Mouse (Mus musculus) heart, embryonic 12.5 days (tissue): ENCODE results near the gene Mrps18a. TPM values are rescaled to one million over a fixed set of nuclear protein-coding genes. Genes with fewer than 3 reads are reported as not detected.

ENCODE experiments used
- ATAC-seq: fragments of 200-750 bp; cut with Nextera tagmentation; 2 replicates; pipeline ENCODE4 v1.8.0; 2017; ENCODE audit warnings: moderate TSS enrichment, moderate library complexity; ENCODE audit not compliant: insufficient number of reproducible peaks, low FRiP score
- H3K27ac ChIP-seq: fragments of 300-500 bp; sonication (generic); 2 replicates; pipeline ENCODE4 v1.5.1; 2016; ENCODE audit warnings: mild to moderate bottlenecking, moderate library complexity; ENCODE audit not compliant: poor library complexity, severe bottlenecking
- H3K27me3 ChIP-seq: fragments of 300-500 bp; sonication (generic); replicated peaks from 2 replicates; pipeline ENCODE4 v1.6.1; 2016; ENCODE audit warnings: mild to moderate bottlenecking, moderate library complexity
- H3K36me3 ChIP-seq: fragments of 300-500 bp; sonication (generic); 2 replicates; pipeline ENCODE4 v1.6.1; 2016; ENCODE audit warnings: mild to moderate bottlenecking, moderate library complexity
- H3K4me1 ChIP-seq: fragments of 300-500 bp; sonication (generic); replicated peaks from 2 replicates; pipeline ENCODE4 v1.6.1; 2016; ENCODE audit warnings: mild to moderate bottlenecking
- H3K4me2 ChIP-seq: fragments of 300-500 bp; sonication (generic); 2 replicates; pipeline ENCODE4 v1.6.1; 2016; ENCODE audit warnings: mild to moderate bottlenecking, moderate library complexity
- H3K4me3 ChIP-seq: fragments of 300-500 bp; sonication (generic); 2 replicates; pipeline ENCODE4 v1.5.1; 2016; ENCODE audit warnings: mild to moderate bottlenecking
- H3K9ac ChIP-seq: fragments of 300-500 bp; sonication (generic); 2 replicates; pipeline ENCODE4 v1.6.1; 2016; ENCODE audit warnings: mild to moderate bottlenecking, moderate library complexity
- H3K9me3 ChIP-seq: fragments of 300-500 bp; sonication (generic); replicated peaks from 2 replicates; pipeline ENCODE4 v1.6.1; 2016; ENCODE audit warnings: mild to moderate bottlenecking, moderate library complexity
- WGBS: fragments of 180-500 bp; shearing (Covaris S2); methylation state at CpG from one replicate; pipeline ENCODE4 v1.1.7; 2016; 5-methylcytosine and 5-hydroxymethylcytosine counted together
- polyA plus RNA-seq: library from polyadenylated mRNA; unstranded; fragments of >200 nt; fragmentation: Nextera tagmentation; extraction: Ambion mirVana; gene quantifications from 2 replicates; pipeline ENCODE4 v1.2.1, GENCODE M21; 2016

The Mrps18a gene
- polyA plus RNA-seq, 1 experiment from 2014 or later, result 125 TPM

GRCm38 (mm10) chr17:46143578-46144423 lies 33.0 kb downstream of the Mrps18a start, which contains the start of gene Rsph9:
Gene Rsph9, minus strand, starts transcription at chr17:46144216.
- Histone ChIP-seq H3K4me1 (peaks cover 16% of the 10 kb centered on the region), H3K9ac (peak within 1 kb of the TSS; percentile 60), H3K4me3 (peak within 1 kb of the TSS; percentile 51), H3K9me3 (no peaks in the 10 kb centered on the region), H3K4me2 (peak within 1 kb of the TSS; percentile 86), H3K36me3 (peaks cover 32% of the 10 kb centered on the region), H3K27me3 (no peaks in the 10 kb centered on the region), H3K27ac (peak within 1 kb of the TSS; percentile 6; the same call in 1 of the 2 replicates)
- peak; percentile 94 for ATAC-seq
- WGBS, result 8% methylated on average over 37 of the region's 37 CpGs

- H3K27me3 ChIP-seq, result no peaks in the 10 kb centered on the region
- peak within 1 kb of the TSS; percentile 81 for H3K9ac ChIP-seq
- WGBS, result 2% methylated on average over 33 of the region's 33 CpGs
- peak within 1 kb of the TSS; percentile 65 for H3K4me3 ChIP-seq
- peaks cover 16% of the 10 kb centered on the region for H3K4me1 ChIP-seq
- H3K27ac ChIP-seq, result peak within 1 kb of the TSS; percentile 61
- H3K36me3 ChIP-seq, result peaks cover 20% of the 10 kb centered on the region
- peak within 1 kb of the TSS; percentile 93 for H3K4me2 ChIP-seq
- H3K9me3 ChIP-seq, result no peaks in the 10 kb centered on the region
- ATAC-seq, result peak; percentile 93
Observed at GRCm38 (mm10) chr17:46152847-46153782, 42.3 kb downstream of the Mrps18a start, which contains the start of gene Mad2l1bp. Gene Mad2l1bp, minus strand, starts transcription at chr17:46153553.

GRCm38 (mm10) chr17:46154336-46154735 lies 43.5 kb downstream of the Mrps18a start:
- Histone ChIP-seq H3K4me3 (no peak overlapping the region), H3K4me2 (no peak overlapping the region), H3K27ac (no peak overlapping the region), H3K27me3 (no peaks in the 10 kb centered on the region), H3K9me3 (no peaks in the 10 kb centered on the region), H3K36me3 (peaks cover 9% of the 10 kb centered on the region), H3K4me1 (peaks cover 18% of the 10 kb centered on the region), H3K9ac (no peak overlapping the region)
- WGBS, result 94% methylated on average over 3 of the region's 3 CpGs
- no peak for ATAC-seq

DNA sequence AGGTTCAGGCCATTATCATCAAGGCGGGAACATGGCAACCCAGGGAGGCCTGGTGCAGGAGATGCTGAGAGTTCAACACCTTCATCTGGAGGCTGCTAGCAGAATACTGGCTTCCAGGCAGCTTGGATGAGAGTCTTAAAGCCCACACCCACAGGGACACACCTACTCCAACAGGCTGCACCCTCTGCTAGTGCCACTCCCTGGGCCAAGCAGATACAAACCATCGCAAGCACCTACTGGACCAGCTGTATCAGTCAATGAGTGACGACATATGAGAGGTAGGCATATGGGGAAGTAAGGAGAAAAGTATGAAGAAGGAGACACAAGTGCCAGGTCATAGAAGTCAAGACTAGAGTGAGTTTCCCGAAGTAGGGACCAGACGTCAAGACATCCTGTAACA lies 45.9 kb downstream of the Mrps18a start:
- H3K4me3 ChIP-seq, result no peak overlapping the region
- 80% methylated on average over 5 of the region's 5 CpGs for WGBS
- H3K4me1 ChIP-seq, result peaks cover 19% of the 10 kb centered on the region
- no peak overlapping the region for H3K27ac ChIP-seq
- no peaks in the 10 kb centered on the region for H3K27me3 ChIP-seq
- no peaks in the 10 kb centered on the region for H3K9me3 ChIP-seq
- peaks cover 2% of the 10 kb centered on the region; the same call in 1 of the 2 replicates for H3K36me3 ChIP-seq
- H3K4me2 ChIP-seq, result no peak overlapping the region
- ATAC-seq, result no peak
- H3K9ac ChIP-seq, result no peak overlapping the region

GRCm38 (mm10) chr17:46157131-46157530 lies 46.3 kb downstream of the Mrps18a start:
- Histone ChIP-seq H3K9ac (no peak overlapping the region), H3K27me3 (no peaks in the 10 kb centered on the region), H3K4me1 (peaks cover 22% of the 10 kb centered on the region), H3K4me3 (no peak overlapping the region), H3K4me2 (no peak overlapping the region), H3K9me3 (no peaks in the 10 kb centered on the region), H3K36me3 (no peaks in the 10 kb centered on the region), H3K27ac (no peak overlapping the region)
- no peak for ATAC-seq
- 88% methylated on average over 8 of the region's 8 CpGs for WGBS

- peak overlapping the region; percentile 98 for H3K27ac ChIP-seq
- peaks cover 10% of the 10 kb centered on the region for H3K36me3 ChIP-seq
- 22% methylated on average over 2 of the region's 2 CpGs for WGBS
- peaks cover 28% of the 10 kb centered on the region for H3K4me1 ChIP-seq
- H3K4me3 ChIP-seq, result peak overlapping the region; percentile 74
- H3K9me3 ChIP-seq, result no peaks in the 10 kb centered on the region
- no peak for ATAC-seq
- peak overlapping the region; percentile 74 for H3K4me2 ChIP-seq
- no peaks in the 10 kb centered on the region for H3K27me3 ChIP-seq
- peak overlapping the region; percentile 73; the same call in 1 of the 2 replicates for H3K9ac ChIP-seq
Observed at GRCm38 (mm10) chr17:46159236-46159635, 48.5 kb downstream of the Mrps18a start.

DNA sequence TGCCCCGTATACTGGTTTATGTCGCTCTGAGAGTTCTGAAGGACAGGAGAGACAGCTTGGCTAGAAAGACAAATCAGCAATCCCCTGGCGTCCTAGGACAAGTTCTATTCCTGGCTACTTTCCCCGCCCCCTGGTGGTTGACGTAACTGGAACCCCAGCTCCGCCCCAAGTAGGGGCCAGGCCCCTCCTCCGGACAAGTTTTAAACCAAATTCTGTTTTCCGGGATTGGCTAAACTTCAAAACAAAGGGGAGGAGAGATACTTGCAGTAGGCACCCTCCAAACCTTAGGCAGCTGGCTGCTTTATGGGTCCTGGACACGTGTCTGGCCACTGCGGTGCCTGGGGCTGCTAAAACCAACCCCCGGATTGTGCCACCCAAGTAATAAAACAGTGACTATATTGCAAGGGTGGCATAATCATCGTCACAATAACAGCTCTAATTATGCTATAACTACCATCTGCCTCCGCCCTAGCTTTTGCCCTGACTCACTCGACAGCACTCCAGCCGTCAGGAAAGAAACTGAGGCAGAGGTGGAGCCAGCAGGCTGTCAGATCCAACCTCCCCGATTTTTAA lies 49.4 kb downstream of the Mrps18a start:
- 0% methylated on average over 16 of the region's 16 CpGs for WGBS
- Histone ChIP-seq H3K4me2 (peak overlapping the region; percentile 74), H3K4me1 (peaks cover 28% of the 10 kb centered on the region), H3K27ac (peak overlapping the region; percentile 98), H3K9me3 (no peaks in the 10 kb centered on the region), H3K27me3 (no peaks in the 10 kb centered on the region), H3K36me3 (peaks cover 20% of the 10 kb centered on the region), H3K9ac (peak overlapping the region; percentile 73), H3K4me3 (peak overlapping the region; percentile 74)
- peak; percentile 81 for ATAC-seq

GRCm38 (mm10) chr17:46160686-46161085 lies 49.9 kb downstream of the Mrps18a start, which contains the start of gene Gtpbp2:
Gene Gtpbp2, plus strand, starts transcription at chr17:46161032.
- Histone ChIP-seq H3K9me3 (no peaks in the 10 kb centered on the region), H3K4me1 (peaks cover 31% of the 10 kb centered on the region), H3K4me2 (peak within 1 kb of the TSS; percentile 74), H3K9ac (peak within 1 kb of the TSS; percentile 92), H3K36me3 (peaks cover 25% of the 10 kb centered on the region), H3K4me3 (peak within 1 kb of the TSS; percentile 74), H3K27me3 (no peaks in the 10 kb centered on the region), H3K27ac (peak within 1 kb of the TSS; percentile 98)
- ATAC-seq, result peak; percentile 91
- WGBS, result 1% methylated on average over 23 of the region's 23 CpGs

DNA sequence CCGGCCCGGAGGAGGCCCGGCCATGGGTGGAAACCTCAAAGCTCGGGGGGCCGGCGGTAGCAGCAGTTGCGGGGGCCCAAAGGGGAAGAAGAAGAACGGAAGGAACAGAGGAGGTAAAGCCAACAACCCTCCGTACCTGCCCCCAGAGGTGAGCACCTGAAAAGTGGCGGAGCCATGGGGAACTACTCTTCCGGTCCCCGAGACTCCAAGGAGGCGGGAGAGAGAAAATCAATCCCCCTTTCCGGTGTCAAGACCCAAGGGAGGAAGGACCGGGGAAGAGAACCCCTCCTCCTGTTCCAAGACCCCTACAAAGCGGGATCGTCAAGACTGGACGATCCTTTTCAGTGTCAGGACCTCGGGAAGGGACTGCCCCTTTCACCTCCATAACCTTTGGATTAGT lies 50.4 kb downstream of the Mrps18a start:
- Histone ChIP-seq H3K9me3 (no peaks in the 10 kb centered on the region), H3K4me1 (peaks cover 36% of the 10 kb centered on the region), H3K4me2 (peak overlapping the region; percentile 74), H3K36me3 (peaks cover 30% of the 10 kb centered on the region), H3K9ac (peak overlapping the region; percentile 92), H3K27ac (peak overlapping the region; percentile 86), H3K4me3 (peak overlapping the region; percentile 74), H3K27me3 (no peaks in the 10 kb centered on the region)
- WGBS, result 0% methylated on average over 19 of the region's 19 CpGs
- no peak for ATAC-seq

- 50% methylated on average over 9 of the region's 9 CpGs for WGBS
Observed at GRCm38 (mm10) chr17:46161710-46162109, 50.9 kb downstream of the Mrps18a start.

More at GRCm38 (mm10) chr17:46161710-46162109, 50.9 kb downstream of the Mrps18a start:
- H3K9me3 ChIP-seq, result no peaks in the 10 kb centered on the region
- no peaks in the 10 kb centered on the region for H3K27me3 ChIP-seq
- peaks cover 35% of the 10 kb centered on the region for H3K36me3 ChIP-seq
- peak overlapping the region; percentile 92 for H3K9ac ChIP-seq
- ATAC-seq, result no peak
- H3K4me1 ChIP-seq, result peaks cover 41% of the 10 kb centered on the region
- peak overlapping the region; percentile 86; the same call in 1 of the 2 replicates for H3K27ac ChIP-seq
- peak overlapping the region; percentile 74 for H3K4me2 ChIP-seq
- H3K4me3 ChIP-seq, result peak overlapping the region; percentile 74
